Mouse (Mus musculus) erythroblast, embryonic 14.5 days (primary cell): Measurements from ENCODE around the gene Gm49342.

Source experiments
- GATA1 ChIP-seq: IDR thresholded peaks from 2 replicates; pipeline ENCODE4 v1.6.1; 2012; ENCODE audit warnings: low read length, inconsistent platforms, mixed read lengths
- TAL1 ChIP-seq: IDR thresholded peaks from 3 replicates; pipeline ENCODE4 v1.6.1; 2012; ENCODE audit warnings: low read length, inconsistent platforms, mixed read lengths

- TF ChIP-seq GATA1, result no peak
- no peak for TF ChIP-seq TAL1
Measured at GRCm38 (mm10) chr14:50930377-50930753, 14.0 kb upstream of the Gm49342 start.
